Mouse (Mus musculus) embryonic stem cell, embryonic (primary cell): Measurements from ENCODE around the gene Rpn2.

Experiments
- CTCF ChIA-PET, 4 experiments: fragments of 300-600 bp in 2 of 4; fragments of 350-600 bp in 2 of 4; sonication (Branson Sonifier 250); formaldehyde crosslinking; loops; one replicate each; lab custom pipeline; 2022; ENCODE audit warnings: inconsistent platforms in 2 of 4; lab: Charles Lee
- POLR2A ChIA-PET, 4 experiments: fragments of 300-600 bp in 2 of 4; fragments of 350-600 bp in 2 of 4; sonication (Branson Sonifier 250); formaldehyde crosslinking; loops; one replicate each; lab custom pipeline; 2022; ENCODE audit warnings: antibody characterized with exemption in 4 of 4, inconsistent platforms in 1 of 4; lab: Charles Lee

The Rpn2 gene

GRCm38 (mm10) chr2:157325238-157325637 lies 46.4 kb downstream of the Rpn2 start:
- ChIA-PET CTCF (no interaction called here), POLR2A (interaction anchor here in 2 of 4 experiments (0.8 to 10.8 kb wide), 6 partner anchors 10 to 244 kb away, joined by 3 to 91 read pairs (median 4); partner anchors contain the start of gene Ghrh (in 1 of the 2))

DNA sequence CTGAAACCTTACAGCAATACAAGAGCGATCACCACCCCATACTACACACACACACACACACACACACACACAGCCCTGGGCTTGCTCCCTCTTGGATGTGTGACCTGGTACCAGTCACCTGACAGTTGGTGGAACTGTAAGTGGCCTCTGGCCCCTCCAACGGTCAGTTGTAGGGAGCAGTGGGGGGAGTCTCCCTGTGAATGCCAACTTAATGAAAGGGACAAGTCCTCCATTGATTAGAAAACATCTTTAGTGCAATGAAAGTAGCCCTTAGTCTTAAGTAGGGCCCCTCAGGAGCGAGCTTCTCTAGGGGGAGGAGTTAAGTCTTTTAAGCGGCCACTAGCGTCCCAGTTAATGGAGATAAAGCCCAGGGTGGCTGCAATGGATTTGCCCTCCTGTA lies 49.3 kb downstream of the Rpn2 start:
- POLR2A ChIA-PET = interaction anchor here (0.5 to 10.8 kb wide), 43 partner anchors 8 to 607 kb away, joined by 3 to 91 read pairs (median 4); partner anchors contain the start of genes Rbl1 (in 2 of the 4) and Src (in 1 of the 4)
- CTCF ChIA-PET = interaction anchor here (0.6 to 2.2 kb wide), 21 partner anchors 10 to 245 kb away, joined by 3 to 8 read pairs (median 4); no protein-coding TSS in a partner anchor

DNA sequence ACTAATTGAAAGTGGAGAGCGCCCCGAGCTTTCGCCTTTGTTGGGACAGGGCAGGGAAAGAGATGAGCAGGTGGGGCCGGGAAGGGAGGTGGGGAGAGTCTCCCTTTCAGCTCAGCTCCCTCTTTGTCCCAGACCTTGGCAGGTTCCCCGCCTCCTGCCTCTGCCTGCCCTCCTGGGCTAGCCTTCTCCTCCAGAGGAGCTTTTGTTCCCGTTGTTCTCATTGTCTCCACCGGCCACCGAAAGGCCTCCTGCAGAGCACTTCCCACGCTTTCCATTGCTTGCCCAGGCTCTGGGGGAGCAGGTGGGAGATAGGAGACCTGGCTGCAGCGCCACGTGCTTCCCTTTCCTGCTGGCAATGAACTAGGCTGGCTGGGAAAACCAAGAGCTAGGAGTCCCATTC lies 49.8 kb downstream of the Rpn2 start:
- CTCF ChIA-PET = interaction anchor here (0.6 to 2.2 kb wide), 22 partner anchors 9 to 244 kb away, joined by 3 to 8 read pairs (median 4); no protein-coding TSS in a partner anchor
- POLR2A ChIA-PET = interaction anchor here (0.6 to 10.8 kb wide), 47 partner anchors 9 to 270 kb away, joined by 3 to 91 read pairs (median 4); partner anchors contain the start of genes Rbl1 (in 3 of the 4), Mroh8 (in 1 of the 4) and Src (in 1 of the 4)

DNA sequence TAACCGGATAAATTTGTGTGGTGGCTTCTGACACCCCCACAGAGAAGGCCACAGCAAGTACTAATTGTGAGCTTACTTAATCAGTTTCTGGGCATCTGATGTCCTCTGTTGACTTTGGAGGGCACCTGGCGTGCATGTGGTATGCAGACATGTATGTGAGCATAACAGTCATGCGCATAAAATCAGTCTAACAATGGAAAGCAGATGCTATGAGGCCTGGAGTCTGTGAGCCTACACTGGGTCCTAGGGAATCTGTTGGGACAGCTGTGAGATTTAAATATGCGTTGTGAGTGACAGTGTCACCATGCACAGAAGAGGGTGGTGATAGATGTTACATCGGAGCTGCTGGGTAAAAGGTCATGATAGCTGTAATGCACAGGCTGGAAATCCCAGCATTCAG lies 53.2 kb downstream of the Rpn2 start:
- ChIA-PET POLR2A (interaction anchor here in 3 of 4 experiments (0.7 to 2.2 kb wide), 8 partner anchors 8 to 302 kb away, joined by 3 to 7 read pairs (median 4); partner anchors contain the start of gene Src (in 1 of the 3)), CTCF (interaction anchor here in 1 of 4 experiments (1.5 to 1.8 kb wide), 2 partner anchors 125 to 136 kb away, joined by 3 to 6 read pairs; no protein-coding TSS in a partner anchor)

DNA sequence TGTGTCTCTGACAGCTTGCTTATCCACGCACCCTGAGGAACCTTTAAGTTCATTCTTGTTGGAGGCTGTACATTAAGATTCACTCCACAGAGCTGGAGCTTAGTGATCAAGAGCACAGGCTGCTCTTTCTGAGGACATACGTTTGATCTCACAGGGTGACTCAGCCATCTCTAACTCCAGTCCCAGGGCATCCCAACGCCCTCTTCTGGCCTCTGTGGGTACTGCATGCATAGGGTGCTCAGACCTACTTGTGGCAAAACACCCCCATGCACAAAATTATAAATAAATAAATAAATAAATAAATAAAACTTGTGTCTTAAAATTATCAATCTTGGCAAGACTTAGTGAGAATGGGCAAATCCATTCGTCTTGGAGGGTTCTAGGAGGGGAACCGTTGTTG lies 59.8 kb downstream of the Rpn2 start:
- ChIA-PET POLR2A (interaction anchor here (0.6 to 6.3 kb wide), 28 partner anchors 9 to 854 kb away, joined by 3 to 57 read pairs (median 3); partner anchors contain the start of genes Ghrh (in 1 of the 4) and Rpn2 (in 1 of the 4)), CTCF (interaction anchor here (0.5 to 7.1 kb wide), 49 partner anchors 10 to 1052 kb away, joined by 3 to 93 read pairs (median 4); no protein-coding TSS in a partner anchor)

GRCm38 (mm10) chr2:157339532-157339931 lies 60.7 kb downstream of the Rpn2 start:
- CTCF ChIA-PET = interaction anchor here (0.6 to 7.1 kb wide), 22 partner anchors 9 to 602 kb away, joined by 3 to 93 read pairs (median 4); no protein-coding TSS in a partner anchor
- POLR2A ChIA-PET = interaction anchor here (0.7 to 6.3 kb wide), 19 partner anchors 9 to 228 kb away, joined by 3 to 57 read pairs (median 4); no protein-coding TSS in a partner anchor

DNA sequence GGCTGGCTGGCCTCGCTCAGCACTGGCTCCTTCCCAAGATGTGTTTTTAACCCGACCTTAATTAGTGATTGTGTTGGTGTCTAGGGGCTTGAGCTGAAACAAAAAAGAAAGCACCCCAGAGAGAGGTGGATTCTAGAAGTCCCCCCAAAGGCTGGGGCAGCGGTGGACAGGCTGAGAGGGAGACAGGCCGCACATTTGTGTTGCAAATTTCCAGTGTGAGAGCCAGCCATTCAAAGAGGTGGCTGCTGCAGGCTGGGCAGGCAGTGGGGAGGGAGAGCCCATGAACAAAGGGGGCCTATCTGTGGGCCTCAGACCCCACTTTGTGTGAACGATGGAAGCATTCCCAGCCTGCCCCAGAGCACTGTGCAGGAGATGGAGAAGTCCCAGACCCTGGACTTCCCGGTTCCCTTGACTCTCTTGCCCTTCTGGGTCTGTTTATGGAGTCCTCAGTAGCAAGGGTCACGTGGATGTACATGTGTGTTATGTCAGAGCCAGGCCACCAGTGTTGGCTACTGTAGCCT lies 61.5 kb downstream of the Rpn2 start:
- ChIA-PET CTCF (interaction anchor here (0.6 to 7.1 kb wide), 23 partner anchors 10 to 602 kb away, joined by 3 to 93 read pairs (median 4); no protein-coding TSS in a partner anchor), POLR2A (interaction anchor here in 3 of 4 experiments (0.5 to 6.3 kb wide), 23 partner anchors 9 to 1050 kb away, joined by 3 to 57 read pairs (median 5); partner anchors contain the start of gene Blcap (in 1 of the 3))

- ChIA-PET POLR2A (interaction anchor here in 3 of 4 experiments (0.7 to 6.3 kb wide), 37 partner anchors 12 to 1029 kb away, joined by 3 to 57 read pairs (median 6); partner anchors contain the start of genes Blcap (in 1 of the 3) and Src (in 1 of the 3)), CTCF (interaction anchor here (0.6 to 7.1 kb wide), 48 partner anchors 10 to 260 kb away, joined by 3 to 93 read pairs (median 4); no protein-coding TSS in a partner anchor)
Measured at GRCm38 (mm10) chr2:157341554-157342270, 62.9 kb downstream of the Rpn2 start.

DNA sequence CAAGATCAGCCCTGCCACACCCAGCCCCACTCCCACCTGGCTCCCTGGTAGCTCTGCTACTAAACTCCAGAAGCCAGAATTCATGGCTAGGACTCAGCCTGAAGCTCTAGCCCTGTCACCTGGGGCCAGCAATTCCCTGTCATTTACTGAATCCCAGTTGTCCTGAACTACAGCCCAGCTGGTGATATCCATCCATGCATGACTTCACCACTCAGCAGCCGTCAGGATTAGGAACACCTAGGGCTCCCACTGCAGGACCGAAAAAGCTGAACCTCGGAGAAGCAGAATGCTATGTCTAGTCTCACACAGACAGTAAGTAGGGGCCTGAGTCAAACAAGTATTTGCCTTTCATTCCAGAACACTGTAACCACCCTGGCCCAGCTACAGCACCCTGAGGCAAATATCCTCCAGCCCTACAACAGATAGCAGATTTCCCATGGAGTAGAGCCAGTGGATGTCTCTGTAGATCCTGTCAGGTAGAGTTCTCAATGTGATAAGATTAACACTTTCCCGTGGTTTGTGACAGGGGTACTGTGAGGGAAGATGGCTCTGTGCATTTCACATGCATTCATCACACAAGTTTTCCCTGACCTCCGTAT lies 63.6 kb downstream of the Rpn2 start:
- ChIA-PET CTCF (interaction anchor here (0.6 to 7.1 kb wide), 35 partner anchors 9 to 1053 kb away, joined by 3 to 93 read pairs (median 5); no protein-coding TSS in a partner anchor), POLR2A (interaction anchor here (0.6 to 6.3 kb wide), 36 partner anchors 12 to 225 kb away, joined by 3 to 57 read pairs (median 5); partner anchors contain the start of gene Src (in 1 of the 4))

GRCm38 (mm10) chr2:157343337-157343736 lies 64.5 kb downstream of the Rpn2 start:
- ChIA-PET CTCF (interaction anchor here (0.6 to 7.1 kb wide), 20 partner anchors 10 to 1310 kb away, joined by 3 to 93 read pairs (median 7); no protein-coding TSS in a partner anchor), POLR2A (interaction anchor here (0.6 to 6.3 kb wide), 27 partner anchors 10 to 224 kb away, joined by 3 to 57 read pairs (median 5); partner anchors contain the start of gene Src (in 1 of the 4))

DNA sequence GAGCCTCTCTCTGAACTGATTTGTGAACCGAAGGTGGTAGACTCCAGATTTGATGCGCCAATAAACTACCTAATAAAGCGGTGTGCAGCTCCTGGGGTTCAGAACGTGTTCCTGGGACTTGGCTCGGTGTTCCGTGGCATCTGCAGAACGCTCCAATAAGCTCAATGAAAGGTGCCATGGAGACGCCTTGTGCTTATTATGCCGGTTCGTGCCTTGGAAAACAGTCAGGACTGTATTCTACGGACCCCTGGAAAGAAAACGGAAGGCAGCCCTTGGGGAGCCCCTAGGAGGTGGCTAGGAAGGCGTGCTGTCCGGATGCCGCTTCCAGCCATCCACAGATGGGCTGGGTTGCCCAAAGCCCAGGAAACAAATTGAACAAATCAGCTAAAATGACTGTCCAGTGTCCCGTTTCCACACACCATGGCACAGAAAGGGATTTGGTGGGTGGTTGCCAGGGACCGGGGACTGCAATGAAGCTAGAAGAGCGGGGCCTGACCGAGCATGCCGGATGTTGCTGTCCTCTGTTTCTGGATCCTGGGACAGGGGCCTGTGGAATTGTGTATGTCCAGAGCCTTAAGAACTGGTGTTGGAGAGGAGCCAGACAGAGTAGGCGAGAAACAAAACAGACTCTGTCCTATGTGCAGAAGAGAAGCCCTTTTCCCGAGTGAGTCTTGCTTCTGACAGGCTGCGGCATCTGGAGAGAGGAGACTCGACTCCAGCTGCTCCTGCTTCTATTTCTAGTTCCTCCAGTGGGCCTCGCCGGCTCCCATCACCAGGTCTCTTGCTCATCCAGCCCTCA lies 68.7 kb downstream of the Rpn2 start, which contains the start of gene Ghrh:
TSS of gene Ghrh (minus strand) at position 146 of the 799 bp plus-strand sequence.
- ChIA-PET POLR2A (interaction anchor here in 3 of 4 experiments (0.6 to 2.6 kb wide), 21 partner anchors 8 to 221 kb away, joined by 3 to 11 read pairs (median 3); partner anchors contain the start of genes Manbal (in 1 of the 3) and Src (in 1 of the 3)), CTCF (interaction anchor here in 3 of 4 experiments (0.9 to 3.1 kb wide), 4 partner anchors 26 to 111 kb away, joined by 3 to 17 read pairs (median 6); no protein-coding TSS in a partner anchor)

DNA sequence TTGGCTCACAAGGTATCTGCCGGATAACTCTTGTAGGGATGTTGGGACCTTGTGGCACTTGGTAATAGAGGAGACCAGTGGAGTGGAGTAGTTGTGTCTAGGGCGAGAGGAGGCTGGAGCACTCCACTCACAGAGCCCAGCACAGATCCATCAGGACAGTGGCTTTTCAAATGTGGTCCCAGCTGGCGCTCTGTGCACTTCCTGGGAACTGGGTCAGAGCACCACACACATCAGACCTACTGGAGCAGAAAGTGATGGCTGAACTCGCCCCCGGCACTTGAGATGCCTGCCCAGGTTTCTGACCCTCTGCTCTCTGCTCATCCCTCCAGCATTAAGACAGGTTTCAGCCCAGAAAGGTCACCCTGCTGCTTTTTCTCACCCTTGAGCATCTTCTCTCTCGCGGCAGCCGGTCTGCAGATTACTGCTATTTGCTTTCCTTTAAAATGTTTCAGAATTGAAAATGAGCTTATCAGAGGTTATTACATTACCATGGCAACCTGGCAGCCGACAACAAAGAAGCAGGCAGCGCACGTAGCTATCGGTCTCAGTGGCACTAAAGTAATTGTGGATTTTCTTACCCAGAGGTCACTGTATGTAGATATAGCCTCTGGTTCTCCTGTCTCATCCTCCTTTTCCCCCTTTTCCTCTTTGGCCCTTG lies 70.4 kb downstream of the Rpn2 start:
- ChIA-PET CTCF (interaction anchor here in 3 of 4 experiments (1.0 to 3.1 kb wide), 5 partner anchors 11 to 119 kb away, joined by 3 to 17 read pairs (median 3); no protein-coding TSS in a partner anchor), POLR2A (interaction anchor here in 2 of 4 experiments (0.8 to 2.2 kb wide), 9 partner anchors 9 to 97 kb away, joined by 3 to 10 read pairs (median 5); partner anchors contain the start of gene Manbal (in 1 of the 2))

- ChIA-PET CTCF (interaction anchor here in 2 of 4 experiments (1.0 to 1.9 kb wide), 3 partner anchors 11 to 104 kb away, joined by 3 to 10 read pairs (median 8); no protein-coding TSS in a partner anchor), POLR2A (interaction anchor here in 3 of 4 experiments (0.8 to 12.7 kb wide), 19 partner anchors 9 to 213 kb away, joined by 3 to 170 read pairs (median 5); partner anchors contain the start of genes Manbal (in 1 of the 3) and Src (in 1 of the 3))
Measured at GRCm38 (mm10) chr2:157353183-157353582, 74.4 kb downstream of the Rpn2 start.

DNA sequence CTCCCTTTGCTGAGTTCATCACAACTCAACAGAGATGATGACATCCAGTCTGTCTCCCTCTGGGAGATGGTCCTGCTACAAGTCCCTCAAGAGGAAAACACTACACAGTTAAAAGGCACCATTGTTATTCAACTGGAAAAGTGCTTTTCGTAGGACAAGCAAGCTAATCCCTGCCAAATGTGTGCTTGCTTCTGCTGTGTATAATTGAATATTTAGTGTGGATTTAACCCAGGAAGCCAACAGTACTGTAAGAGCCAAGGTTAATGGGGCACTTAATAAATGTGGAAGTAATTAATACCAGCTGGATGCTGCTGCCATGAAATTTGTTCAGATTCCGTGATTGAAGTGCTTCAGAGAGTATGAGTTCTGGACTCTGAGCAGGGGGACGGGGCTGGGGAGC lies 75.3 kb downstream of the Rpn2 start:
- ChIA-PET POLR2A (interaction anchor here in 3 of 4 experiments (0.8 to 12.7 kb wide), 19 partner anchors 9 to 212 kb away, joined by 3 to 170 read pairs (median 5); partner anchors contain the start of genes Manbal (in 1 of the 3) and Src (in 1 of the 3)), CTCF (interaction anchor here in 3 of 4 experiments (0.5 to 1.9 kb wide), 4 partner anchors 12 to 214 kb away, joined by 3 to 10 read pairs (median 7); no protein-coding TSS in a partner anchor)

DNA sequence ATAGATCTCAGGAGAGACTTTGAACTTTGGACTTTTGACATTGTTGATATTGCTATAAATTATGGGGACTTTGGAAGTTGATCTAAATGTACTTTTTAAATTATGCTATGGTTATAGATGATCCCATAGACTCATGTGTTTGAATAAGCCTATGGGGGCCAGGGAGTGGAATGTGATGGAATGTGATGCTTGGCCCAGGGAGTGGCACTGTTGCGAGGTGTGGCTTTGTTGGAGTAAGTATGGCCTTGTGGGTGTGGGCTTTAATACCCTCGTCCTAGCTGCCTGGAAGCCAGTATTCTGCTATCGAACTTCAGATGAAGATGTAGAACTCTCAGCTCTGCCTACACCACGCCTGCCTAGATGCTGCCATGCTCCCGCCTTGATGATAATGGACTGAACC lies 81.2 kb downstream of the Rpn2 start:
- ChIA-PET POLR2A (interaction anchor here (0.5 to 12.7 kb wide), 23 partner anchors 7 to 209 kb away, joined by 3 to 170 read pairs (median 5); partner anchors contain the start of genes Ghrh (in 1 of the 4), Manbal (in 1 of the 4) and Src (in 1 of the 4)), CTCF (interaction anchor here in 3 of 4 experiments (0.6 to 2.4 kb wide), 4 partner anchors 22 to 162 kb away, joined by 3 to 7 read pairs (median 4); no protein-coding TSS in a partner anchor)
